9 mouse cellular contexts compared by ENCODE assay signal in the genomic region with DNA sequence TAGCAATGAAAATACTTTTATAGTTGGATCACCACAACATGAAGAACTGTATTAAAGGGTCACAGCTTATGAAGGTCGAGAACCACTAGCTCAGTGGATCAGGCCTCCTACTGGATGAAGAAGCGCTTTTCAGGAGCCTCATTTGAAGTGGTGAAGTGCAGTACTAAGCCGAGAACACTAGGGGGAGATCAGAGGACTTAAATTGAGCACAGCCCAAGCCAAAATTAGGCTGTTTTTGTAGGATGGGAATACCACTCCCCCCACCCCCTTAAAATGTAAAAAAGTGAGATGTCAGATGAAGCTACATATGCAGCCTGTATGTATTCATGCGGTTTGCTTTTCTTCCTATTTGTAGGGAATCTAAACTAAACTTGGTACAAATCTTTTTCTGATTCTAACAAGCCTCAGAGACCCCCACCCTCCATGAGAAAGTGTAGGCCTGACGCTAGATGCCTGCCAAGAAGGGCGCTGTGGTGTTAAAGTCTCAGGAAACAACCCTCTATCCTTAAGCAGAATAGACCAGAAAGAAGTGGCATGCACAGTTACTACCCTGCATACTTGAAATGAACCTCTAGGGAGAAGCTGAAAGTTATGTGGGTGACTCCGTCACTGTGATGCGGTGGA.
DNase-seq lines count a peak whose midpoint lies in the region; ATAC-seq and TF ChIP-seq lines count a peak whose summit lies in the region.
"Had no signal": no experiment of that assay in that cellular context is flagged by ENCODE, and none has a peak within 500 bp of the region (broad histone marks: within the 10 kb centered on the region; RNA-seq: fewer than 3 reads in every experiment).

No protein-coding gene starts in this region.

- in situ Hi-C loops in CH12.LX (cut with MboI; ENCODE audit: low pct_ligation_motif_present, low pct_unique_long_range_greater_than_20kb, low sequenced_read_pairs), result no loop called here

- H3K9ac ChIP-seq in CH12.LX (ENCODE audit: insufficient read depth, low read depth), result no peak overlapping the region
- no peak overlapping the region for H3K9ac ChIP-seq in heart, postnatal 0 days (replicated peaks; ENCODE audit: low read depth, low read length)
- no peak overlapping the region for H3K9ac ChIP-seq in neural tube, embryonic 11.5 days (ENCODE audit: low read length)
- H3K9ac ChIP-seq: hindbrain, embryonic 15.5 days had no signal

- no peaks in the 10 kb centered on the region for H3K36me3 ChIP-seq in CH12.LX (replicated peaks in 1 of 2; ENCODE audit: control insufficient read depth in 1 of 2, insufficient read depth in 1 of 2, low read length in 1 of 2)
- H3K36me3 ChIP-seq in heart, postnatal 0 days (replicated peaks; ENCODE audit: control insufficient read depth, insufficient read depth, low read length), result no peaks in the 10 kb centered on the region
- no peaks in the 10 kb centered on the region for H3K36me3 ChIP-seq in neural tube, embryonic 11.5 days (ENCODE audit: control insufficient read depth, insufficient read depth, low read length)
- H3K36me3 ChIP-seq: hindbrain, embryonic 15.5 days had no signal

- peaks cover 4% of the 10 kb centered on the region for H3K27me3 ChIP-seq in CH12.LX (replicated peaks)
- no peaks in the 10 kb centered on the region for H3K27me3 ChIP-seq in heart, postnatal 0 days (ENCODE audit: control insufficient read depth, insufficient read depth, low read length)
- H3K27me3 ChIP-seq in neural tube, embryonic 11.5 days (ENCODE audit: control insufficient read depth, insufficient read depth, low read length), result no peaks in the 10 kb centered on the region
- H3K27me3 ChIP-seq: hindbrain, embryonic 15.5 days had no signal

- no peaks in the 10 kb centered on the region for H3K9me3 ChIP-seq in CH12.LX (replicated peaks; ENCODE audit: low read length)
- H3K9me3 ChIP-seq in heart, postnatal 0 days (replicated peaks; ENCODE audit: control insufficient read depth, low read length), result no peaks in the 10 kb centered on the region
- H3K9me3 ChIP-seq in neural tube, embryonic 11.5 days (ENCODE audit: control insufficient read depth, low read length), result no peaks in the 10 kb centered on the region
- H3K9me3 ChIP-seq: hindbrain, embryonic 15.5 days had no signal

- ATAC-seq in heart, postnatal 0 days (ENCODE audit: insufficient read depth, low read depth), result no peak
- no peak for ATAC-seq in neural tube, embryonic 11.5 days (ENCODE audit: insufficient read depth, low FRiP score, low TSS enrichment)

- intact Hi-C loops in gastrocnemius, adult 2 months (cut with DNase I), result loop anchor here (5.0 kb wide), 2 partner anchors 81 to 171 kb away; no protein-coding TSS in a partner anchor

- H3K27ac ChIP-seq in gastrocnemius, adult 2 months, result no peak overlapping the region
- no peak overlapping the region for H3K27ac ChIP-seq in CH12.LX (ENCODE audit: insufficient read depth, low read depth)
- H3K27ac ChIP-seq in heart, postnatal 0 days (ENCODE audit: low read depth), result no peak overlapping the region
- H3K27ac ChIP-seq in neural tube, embryonic 11.5 days (ENCODE audit: low read depth, low read length), result no peak overlapping the region
- H3K27ac ChIP-seq: hindbrain, embryonic 15.5 days had no signal

- peak; percentile 53 for TF ChIP-seq RAD21 in CH12.LX (IDR thresholded peaks at IDR 0.05; ENCODE audit: low read depth, low read length)

- H3K4me3 ChIP-seq in gastrocnemius, adult 2 months, result no peak overlapping the region
- H3K4me3 ChIP-seq in CH12.LX (replicated peaks in 1 of 3; ENCODE audit: low read depth in 2 of 3, low read length in 2 of 3, poor library complexity in 1 of 3), result no peak overlapping the region
- no peak overlapping the region for H3K4me3 ChIP-seq in heart, postnatal 0 days (ENCODE audit: low read depth, low read length)
- H3K4me3 ChIP-seq in neural tube, embryonic 11.5 days (ENCODE audit: low read depth, low read length), result no peak overlapping the region
- H3K4me3 ChIP-seq: hindbrain, embryonic 15.5 days had no signal

- H3K4me1 ChIP-seq in CH12.LX (ENCODE audit: control insufficient read depth in 1 of 2, insufficient read depth in 2 of 2), result peaks cover 0 to 4% of the 10 kb centered on the region in 2 experiments; a peak in 1 of 4 replicates
- H3K4me1 ChIP-seq in heart, postnatal 0 days (ENCODE audit: control insufficient read depth, insufficient read depth), result no peaks in the 10 kb centered on the region
- no peaks in the 10 kb centered on the region for H3K4me1 ChIP-seq in neural tube, embryonic 11.5 days (ENCODE audit: control insufficient read depth, insufficient read depth, low read length)
- H3K4me1 ChIP-seq: hindbrain, embryonic 15.5 days had no signal

- no peaks in the 10 kb centered on the region for H3K79me2 ChIP-seq in CH12.LX (replicated peaks; ENCODE audit: control insufficient read depth, extremely low read depth, insufficient read depth, poor library complexity, severe bottlenecking)

- no peak for DNase-seq in gastrocnemius, adult 2 months
- no peak for DNase-seq in gastrocnemius, adult 8-10 months (ENCODE audit: low spot score in 2 of 2)
- peak; percentile 70 for DNase-seq in CH12.LX (ENCODE audit: extremely low read depth)
- DNase-seq in cerebellum, adult 8-10 months, result peak; percentile 22
- peak; percentile 61 for DNase-seq in heart, postnatal 0 days (ENCODE audit: low spot score)
- peak; percentile 23 to 65 for DNase-seq in left cerebral cortex, adult 9 months (ENCODE audit: low spot score in 2 of 2)
- DNase-seq in neural tube, embryonic 11.5 days (ENCODE audit: low spot score), result peak; percentile 43
- no peak for DNase-seq in spleen, adult 12 weeks (ENCODE audit: low spot score)

- no peak for TF ChIP-seq POLR2A in CH12.LX (IDR thresholded peaks at IDR 0.05; ENCODE audit: low read depth, low read length)

- WGBS in heart, postnatal 0 days, result 45% methylated on average over 8 of the region's 8 CpGs
- WGBS in neural tube, embryonic 11.5 days, result 55% methylated on average over 8 of the region's 8 CpGs

- no peak overlapping the region for H3K4me2 ChIP-seq in CH12.LX (ENCODE audit: insufficient read depth, low read depth, poor library complexity, severe bottlenecking)
- H3K4me2 ChIP-seq in heart, postnatal 0 days (ENCODE audit: low read depth, low read length), result no peak overlapping the region
- no peak overlapping the region for H3K4me2 ChIP-seq in neural tube, embryonic 11.5 days (ENCODE audit: low read depth)
- H3K4me2 ChIP-seq: hindbrain, embryonic 15.5 days had no signal

- peak; percentile 75 for TF ChIP-seq CTCF in gastrocnemius, adult 2 months (IDR thresholded peaks at IDR 0.05)
- peak; percentile 55 to 88 for TF ChIP-seq CTCF in CH12.LX (conservative IDR thresholded peaks at IDR 0.05 in 1 of 2, IDR thresholded peaks at IDR 0.05 in 1 of 2; ENCODE audit: low read depth in 2 of 2, low read length in 2 of 2)
- TF ChIP-seq CTCF in heart, postnatal 0 days (IDR thresholded peaks at IDR 0.05; ENCODE audit: low read depth), result peak; percentile 69

- no peak for TF ChIP-seq EP300 in CH12.LX (IDR thresholded peaks at IDR 0.05; ENCODE audit: low read length)
- no peak for TF ChIP-seq EP300 in heart, postnatal 0 days (IDR thresholded peaks at IDR 0.05; ENCODE audit: low read depth)

- dilution Hi-C loops in CH12.LX (cut with MboI; ENCODE audit: extremely low pct_ligation_motif_present, extremely low pct_unique_long_range_greater_than_20kb, low sequenced_read_pairs), result no loop called here

TF ChIP-seq in CH12.LX, 34 proteins besides CTCF, POLR2A, EP300 and RAD21:
- TF ChIP-seq NRF1 (IDR thresholded peaks at IDR 0.05; ENCODE audit: low read depth, low read length) (no peak), TCF12 (IDR thresholded peaks at IDR 0.05; ENCODE audit: low read depth, low read length) (no peak), MAFK (IDR thresholded peaks at IDR 0.05; ENCODE audit: insufficient replicate concordance, low read length) (peak; percentile 41; the same call in 1 of the 2 replicates), ZNF384 (IDR thresholded peaks at IDR 0.05; ENCODE audit: low read depth, low read length) (no peak), MAX (IDR thresholded peaks at IDR 0.05; ENCODE audit: low read length) (no peak), JUND (conservative IDR thresholded peaks at IDR 0.05; ENCODE audit: low read depth, low read length) (no peak), SMC3 (IDR thresholded peaks at IDR 0.05; ENCODE audit: low read depth, low read length) (peak; percentile 78), MYC (IDR thresholded peaks at IDR 0.05; ENCODE audit: low read depth, low read length) (no peak), ZMIZ1 (IDR thresholded peaks at IDR 0.05; ENCODE audit: low read depth, low read length) (no peak), ZC3H11A (IDR thresholded peaks at IDR 0.05; ENCODE audit: low read depth, low read length) (no peak), BHLHE40 (IDR thresholded peaks at IDR 0.05; ENCODE audit: low read depth, low read length) (no peak), POLR2AphosphoS2 (IDR thresholded peaks at IDR 0.05; ENCODE audit: low read depth, low read length) (no peak), HCFC1 (IDR thresholded peaks at IDR 0.05; ENCODE audit: low read depth, low read length) (no peak), MXI1 (IDR thresholded peaks at IDR 0.05; ENCODE audit: low read depth, low read length) (no peak), ZKSCAN1 (IDR thresholded peaks at IDR 0.05; ENCODE audit: borderline replicate concordance, low read depth, low read length) (no peak), USF2 (conservative IDR thresholded peaks at IDR 0.05; ENCODE audit: low read depth, low read length) (no peak), GABPA (IDR thresholded peaks at IDR 0.05; ENCODE audit: insufficient replicate concordance, low read depth, low read length) (no peak), KAT2A (IDR thresholded peaks at IDR 0.05; ENCODE audit: insufficient replicate concordance, low read length) (no peak), NELFE (IDR thresholded peaks at IDR 0.05; ENCODE audit: low read depth, low read length) (0 out of 2 replicates have a peak, but pooled peaks have one; percentile 21), IRF4 (IDR thresholded peaks at IDR 0.05; ENCODE audit: low read depth, low read length) (no peak)

Comparison
In these comparisons a context has a peak if more than half of its experiments do, and no peak if none do; other contexts are left out.
1. DNase-seq: peak in CH12.LX (single experiment), cerebellum, adult 8-10 months (single experiment), heart, postnatal 0 days (single experiment), left cerebral cortex, adult 9 months (2 of 2) and neural tube, embryonic 11.5 days (single experiment); none in gastrocnemius, adult 2 months (single experiment), gastrocnemius, adult 8-10 months (0 of 2) and spleen, adult 12 weeks (single experiment).
2. Peak in every context shown above with its lines, with median percentiles within 50 percentile points of each other: CTCF ChIP-seq.